Mouse (Mus musculus) spleen, postnatal 36 days (tissue): ENCODE data around the gene Sgk2.

ENCODE experiments used
- DNase-seq, 2 experiments: peaks; one replicate each; pipeline ENCODE4 v3.0.0; 2022; ENCODE audit warnings: low spot score in 2 of 2, mixed read lengths in 1 of 2

The Sgk2 gene

DNA sequence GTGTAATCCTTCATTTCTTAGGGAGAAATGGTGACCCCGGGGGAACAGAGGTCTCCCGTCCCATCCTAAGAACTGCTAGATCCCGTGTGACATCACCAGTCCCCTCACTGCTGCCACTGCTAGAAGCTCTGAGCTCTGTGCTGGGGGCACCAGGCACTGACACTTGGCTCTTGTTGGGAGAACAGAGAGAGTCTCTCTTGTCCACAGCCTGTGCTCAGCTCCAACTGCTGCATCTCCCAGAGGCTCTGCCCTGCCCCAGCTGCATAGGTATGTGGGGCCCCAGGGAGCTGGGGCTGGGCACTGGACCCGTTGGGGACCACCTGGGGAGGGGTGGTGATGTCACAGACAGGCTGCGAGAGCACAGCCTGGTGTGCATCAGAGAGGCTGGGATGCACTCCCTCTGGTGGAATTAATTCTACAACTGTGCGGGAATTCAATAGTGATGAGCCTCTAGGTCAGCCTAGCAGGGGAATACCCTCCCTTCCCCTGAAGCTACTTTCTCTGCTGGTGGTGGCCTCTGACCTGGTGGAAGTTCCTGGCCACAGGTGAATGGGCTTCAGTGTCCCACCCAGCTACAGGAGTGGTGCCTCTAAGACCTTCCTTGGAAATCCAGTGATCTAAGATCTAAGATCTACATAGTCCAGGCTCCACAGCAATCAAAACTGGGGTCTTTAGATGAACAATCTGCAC is 4.4 kb downstream of the Sgk2 start:
- DNase-seq: no peak

GRCm38 (mm10) chr2:162992084-162992437 is 4.9 kb downstream of the Sgk2 start:
- no peak for DNase-seq

- no peak for DNase-seq
Measured at GRCm38 (mm10) chr2:162993881-162994616, 6.9 kb downstream of the Sgk2 start.

DNA sequence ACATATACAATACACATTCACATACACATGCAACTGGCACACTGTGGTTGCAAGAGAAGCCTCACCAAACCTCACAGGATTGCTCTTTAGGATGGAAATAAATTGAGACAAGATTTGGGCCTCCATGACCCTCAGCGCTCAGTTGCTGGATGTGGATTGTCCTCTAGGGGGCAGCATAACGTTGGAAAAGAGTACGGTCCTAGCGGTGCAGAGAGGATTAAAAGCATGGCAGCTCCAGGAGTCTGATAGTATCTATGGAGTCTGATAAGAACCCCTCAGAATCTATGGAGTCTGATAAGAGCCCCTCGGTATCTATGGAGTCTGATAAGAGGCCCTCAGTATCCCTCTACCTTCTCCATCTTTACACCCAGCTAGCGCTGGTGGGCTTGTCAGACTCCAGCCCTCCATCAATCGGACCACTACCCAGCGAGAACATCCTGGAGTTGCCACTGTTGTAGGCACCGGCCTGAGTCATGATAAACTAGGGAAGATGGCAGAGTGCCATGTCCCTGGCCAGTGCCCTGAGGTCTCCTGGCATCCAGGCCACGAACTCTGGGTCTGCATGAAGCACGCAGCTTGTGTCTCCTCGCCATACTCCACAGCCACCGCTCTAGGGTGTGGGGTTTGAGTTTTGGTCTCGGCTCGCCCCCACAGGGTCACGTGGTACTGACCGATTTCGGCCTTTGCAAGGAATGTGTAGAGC is 11.5 kb downstream of the Sgk2 start:
- DNase-seq: peak; percentile 11 to 18

DNA sequence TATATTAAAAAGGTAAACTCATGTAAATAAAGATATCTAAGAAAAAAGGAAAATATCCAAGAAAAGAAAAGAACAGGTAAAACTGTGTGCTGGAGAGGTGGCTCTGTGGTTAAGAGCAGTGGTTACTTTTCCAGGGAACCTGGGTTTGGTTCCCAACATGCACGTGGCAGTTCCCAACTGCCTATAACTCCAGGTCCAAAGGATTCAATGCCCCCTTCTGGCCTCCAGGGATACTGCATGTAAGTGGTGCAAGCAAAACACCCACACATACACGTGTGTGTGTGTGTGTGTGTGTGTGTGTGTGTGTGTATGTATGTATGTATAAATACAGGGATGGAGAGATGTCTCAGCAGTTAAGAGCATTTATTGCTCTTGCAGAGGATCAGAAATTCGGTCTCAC is 12.6 kb downstream of the Sgk2 start:
- DNase-seq: no peak

GRCm38 (mm10) chr2:163001071-163001470 is 13.9 kb downstream of the Sgk2 start:
- no peak for DNase-seq

DNA sequence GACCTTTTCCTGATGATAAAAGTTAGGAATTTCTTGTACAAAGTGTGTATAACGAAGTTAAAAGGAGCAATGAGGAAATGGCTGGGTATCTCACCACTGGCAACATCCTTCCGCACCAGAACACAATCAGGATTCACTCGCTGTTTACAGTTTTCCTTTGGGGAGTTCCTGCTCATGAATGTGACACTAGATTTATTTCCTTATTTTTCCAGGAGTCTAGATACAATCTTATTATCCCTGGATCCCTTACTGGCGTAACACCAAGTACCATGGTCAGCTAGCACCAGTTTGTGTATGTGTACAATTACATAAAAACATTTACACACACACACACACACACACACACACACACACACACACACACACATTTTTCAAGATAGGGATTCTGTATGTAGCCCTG is 20.2 kb downstream of the Sgk2 start:
- DNase-seq: no peak

DNA sequence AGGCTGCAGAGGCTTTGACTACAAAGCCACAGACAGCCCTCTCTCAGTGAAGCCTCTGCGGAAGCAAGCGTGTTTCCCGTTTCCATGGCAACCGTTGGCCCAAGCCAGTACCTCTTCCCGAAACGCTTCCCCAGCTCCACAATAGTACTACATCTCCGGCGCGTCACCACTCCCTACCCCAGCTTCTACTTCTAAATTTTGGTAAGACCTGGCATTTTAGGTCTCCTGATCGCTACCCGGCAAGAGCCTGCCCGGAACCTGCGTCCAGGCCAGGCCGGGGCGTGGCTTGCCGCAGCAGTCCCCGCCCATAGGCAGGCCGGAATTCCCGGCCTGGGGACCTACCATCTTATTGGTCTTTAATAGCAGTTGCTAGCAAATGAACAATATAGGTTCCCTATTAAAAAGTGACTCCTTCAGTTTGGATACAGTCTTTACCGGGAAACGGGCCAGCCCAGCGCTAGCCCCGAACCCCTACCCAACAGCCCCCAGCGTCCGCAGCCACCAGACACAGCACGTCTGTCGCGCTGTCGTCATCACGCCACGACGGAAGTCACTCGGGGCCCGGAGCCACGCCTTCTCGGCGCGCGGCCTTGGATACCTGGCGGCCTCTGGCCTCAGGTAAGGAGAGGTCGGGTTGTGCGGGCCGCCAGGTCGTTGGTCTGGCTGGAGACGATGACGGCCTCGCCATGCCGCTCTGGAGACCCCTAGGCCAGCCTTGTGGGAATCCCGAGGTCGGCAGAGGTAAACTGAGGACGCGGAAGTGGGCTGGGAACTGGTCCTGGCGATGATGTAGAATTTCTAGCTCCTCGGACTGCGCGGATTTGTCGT is 30.0 kb downstream of the Sgk2 start, which contains the start of gene Ift52:
Ift52 (plus strand) TSS at position 439 of the 828 bp plus-strand sequence.
- DNase-seq: peak; percentile 86 to 89

GRCm38 (mm10) chr2:163031289-163031688 is 44.2 kb downstream of the Sgk2 start:
- no peak for DNase-seq

- no peak for DNase-seq
Measured at GRCm38 (mm10) chr2:163031757-163032156, 44.6 kb downstream of the Sgk2 start.

DNA sequence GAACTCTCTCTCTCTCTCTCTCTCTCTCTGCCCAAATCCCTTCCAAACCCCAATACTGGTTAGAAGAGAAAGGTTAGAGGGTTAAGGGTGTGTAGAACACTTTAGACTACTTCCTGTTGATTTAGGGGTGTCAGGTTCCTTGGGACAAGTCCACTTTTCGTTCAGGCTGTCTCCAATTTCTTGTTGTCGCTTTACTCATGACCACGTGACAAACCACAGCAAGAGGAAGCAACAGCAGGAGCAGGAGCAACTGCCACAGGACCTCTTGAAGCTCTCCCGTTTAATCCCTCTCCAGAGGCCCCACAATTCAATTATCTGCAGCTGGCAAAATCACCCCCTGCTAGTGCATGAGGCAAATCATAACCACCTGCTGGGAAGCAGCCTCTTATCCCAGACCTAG is 45.5 kb downstream of the Sgk2 start:
- no peak for DNase-seq

DNA sequence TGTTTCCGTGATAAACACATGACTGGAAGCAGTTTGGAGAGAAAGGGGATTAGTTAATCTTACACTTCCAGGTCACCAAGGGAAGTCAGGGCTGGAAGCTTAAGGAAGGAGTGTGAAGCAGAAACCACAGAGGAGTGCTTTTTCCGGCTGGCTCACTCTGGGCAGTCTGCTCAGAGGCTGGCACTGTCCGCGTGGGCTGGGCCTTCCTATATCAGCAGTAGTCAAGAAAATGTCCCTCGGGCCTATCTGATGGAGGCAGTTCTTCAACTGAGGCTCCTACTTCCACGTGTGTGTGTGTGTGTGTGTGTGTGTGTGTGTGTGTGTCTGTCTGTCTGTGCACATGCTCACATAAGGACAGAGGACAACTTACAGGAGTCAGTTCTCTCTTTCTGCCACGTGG is 52.8 kb downstream of the Sgk2 start:
- no peak for DNase-seq

DNA sequence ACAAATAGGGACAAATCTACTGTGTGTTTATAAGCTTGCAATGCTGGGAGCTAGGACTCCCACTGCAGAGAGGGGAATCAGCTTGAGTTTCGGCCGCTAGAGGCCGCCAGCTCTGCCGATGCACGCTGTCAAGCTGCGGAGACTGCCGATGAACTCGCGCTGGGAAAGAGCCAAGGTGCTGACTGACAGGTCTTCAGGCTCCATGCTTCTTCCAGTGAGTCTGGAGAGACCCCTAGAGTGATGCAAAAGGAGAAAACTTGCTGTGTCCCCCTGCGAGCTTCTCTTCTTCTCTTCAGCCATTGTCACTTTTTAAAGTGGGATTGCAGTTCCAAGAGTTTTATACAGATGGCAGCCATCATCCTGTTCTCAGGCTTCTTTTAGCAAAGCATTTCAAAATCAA is 61.0 kb downstream of the Sgk2 start:
- DNase-seq: peak; percentile 52 to 59

- DNase-seq: no peak
Measured at GRCm38 (mm10) chr2:163049116-163049515, 62.0 kb downstream of the Sgk2 start.

DNA sequence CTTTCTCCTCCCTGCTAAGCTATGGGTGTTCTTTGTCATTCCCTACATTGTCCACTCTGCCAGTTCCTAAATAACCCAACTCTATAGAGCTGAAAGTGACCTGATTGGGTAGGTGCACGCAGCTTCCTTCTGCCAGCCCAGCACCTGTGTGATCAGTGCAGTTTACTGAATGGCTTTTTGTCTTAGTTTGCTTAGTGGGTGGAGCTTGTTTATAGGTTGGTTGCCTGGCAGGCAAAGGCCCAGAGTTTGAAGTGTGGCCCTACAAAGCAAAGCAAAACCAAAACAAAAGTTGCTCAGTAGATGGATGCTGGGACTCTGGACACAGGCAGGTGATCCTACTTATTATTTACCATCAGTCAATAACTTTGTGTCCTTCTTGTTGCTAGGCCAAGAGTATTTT is 64.6 kb downstream of the Sgk2 start:
- no peak for DNase-seq

GRCm38 (mm10) chr2:163052101-163052500 is 65.0 kb downstream of the Sgk2 start:
- DNase-seq: no peak

DNA sequence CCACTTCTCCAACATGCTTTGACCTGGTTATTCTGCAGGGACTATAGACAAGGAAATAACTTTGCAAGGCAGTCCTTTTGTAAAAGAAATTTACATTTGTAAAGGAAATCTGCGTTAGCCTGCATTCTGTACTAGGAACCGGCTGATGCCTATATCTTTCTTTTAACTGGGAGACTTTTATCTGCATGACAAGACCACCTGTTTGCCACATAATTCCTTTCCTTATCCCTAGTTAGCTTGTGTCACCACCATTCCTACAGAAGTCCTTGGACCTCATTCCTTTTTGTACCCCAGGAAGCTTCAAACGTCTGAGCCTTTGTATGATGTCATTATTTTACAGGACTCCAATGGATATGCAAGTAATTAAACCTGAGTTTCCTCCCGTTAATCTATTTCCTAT is 65.7 kb downstream of the Sgk2 start:
- no peak for DNase-seq

DNA sequence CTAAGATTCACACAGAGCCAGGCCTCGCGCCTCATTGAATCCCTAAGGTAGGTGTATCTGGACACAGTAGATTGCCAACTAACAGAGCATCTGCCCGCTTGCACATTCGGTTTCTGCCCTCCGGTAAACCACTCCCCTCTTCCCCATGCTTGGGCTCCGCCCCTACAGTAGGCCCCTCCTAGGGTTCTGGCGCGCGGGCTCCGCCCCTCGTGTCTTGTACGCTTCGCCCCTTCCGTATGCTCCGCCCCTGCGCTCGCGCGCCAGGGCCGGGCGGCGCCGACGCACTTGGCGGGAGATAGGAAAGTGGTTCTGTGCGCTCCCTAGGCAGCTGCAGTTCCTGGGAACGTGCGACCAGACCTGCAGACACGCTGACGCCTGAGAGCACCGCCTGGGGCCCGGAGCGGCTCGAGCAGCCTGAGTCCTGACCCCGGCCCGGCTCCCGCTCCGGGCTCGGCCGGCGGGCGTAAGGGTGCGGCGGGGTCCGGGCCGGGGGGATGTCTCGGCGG is 67.3 kb downstream of the Sgk2 start, which contains the start of gene Mybl2:
Mybl2 (plus strand) TSS at position 353 of the 506 bp plus-strand sequence.
- DNase-seq: peak; percentile 95 to 96

DNA sequence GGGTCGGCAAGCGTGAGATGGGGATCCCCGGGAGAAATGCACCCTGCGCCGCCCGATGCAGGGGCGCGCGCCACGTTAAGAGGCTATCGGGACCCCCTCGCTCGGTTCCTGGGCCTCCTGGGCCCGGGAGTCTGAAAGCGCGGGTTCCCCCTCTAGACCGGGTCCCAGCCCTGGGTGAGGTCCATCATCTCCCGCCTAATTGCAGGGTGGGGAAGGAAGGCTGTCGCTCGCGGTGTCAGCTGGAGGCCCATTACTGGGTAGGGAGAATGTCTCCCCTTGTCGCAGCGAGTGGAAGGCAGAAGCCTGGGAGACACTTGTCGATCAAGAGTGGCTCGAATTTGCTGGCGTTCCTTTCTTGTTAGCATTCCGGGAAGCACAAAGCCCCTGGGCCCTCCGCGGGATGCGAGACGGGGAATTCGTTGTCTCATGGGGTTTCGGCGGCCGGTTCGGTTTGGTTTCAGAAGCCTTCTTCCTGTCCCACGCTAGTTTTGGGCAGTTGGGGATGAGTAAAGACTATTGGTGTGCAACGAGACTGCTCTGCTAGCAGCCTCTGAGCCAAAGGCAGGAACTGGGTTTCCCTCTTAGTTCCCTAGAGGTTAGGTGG is 67.9 kb downstream of the Sgk2 start:
- DNase-seq: peak in 1 of 2 experiments; percentile 14

DNA sequence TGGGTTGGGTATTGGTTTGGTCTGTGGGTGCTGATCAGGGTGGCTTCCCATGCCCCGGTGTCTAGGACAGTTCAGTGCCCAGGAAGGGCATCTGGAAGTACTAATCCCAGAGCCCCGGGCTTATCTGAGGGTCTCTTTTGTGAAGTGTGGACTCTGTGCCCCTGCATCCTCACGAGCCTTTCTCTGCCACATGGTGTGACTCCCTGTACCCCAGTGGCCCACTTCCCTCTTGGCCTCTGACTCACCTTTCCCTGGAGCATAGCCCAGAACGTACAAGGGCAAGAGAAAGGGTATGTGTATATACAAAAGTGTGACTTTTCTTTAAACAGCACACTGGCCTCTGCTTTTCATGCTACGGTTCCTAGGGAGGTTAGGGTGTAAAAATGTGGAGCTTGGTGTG is 68.6 kb downstream of the Sgk2 start:
- DNase-seq: no peak

- no peak for DNase-seq
Measured at GRCm38 (mm10) chr2:163056584-163056983, 69.5 kb downstream of the Sgk2 start.
